Mouse (Mus musculus): ENCODE results near the gene Nipsnap2. TPM values are rescaled to one million over a fixed set of nuclear protein-coding genes. Genes with fewer than 3 reads are reported as not detected.
"Not testable (repeated sequence)": the region's sequence is repeated elsewhere in the genome, so short reads cannot be mapped to it uniquely, and the experiment has no call there.

The Nipsnap2 gene
- polyA plus RNA-seq, 1 experiment = 66.5 TPM

- no peak for DNase-seq (ENCODE audit: low read depth)
- TF ChIP-seq CTCF (IDR thresholded peaks at IDR 0.05; ENCODE audit: borderline replicate concordance, extremely low read depth, insufficient read depth, insufficient read length) (no peak), POLR2A (IDR thresholded peaks at IDR 0.05; ENCODE audit: borderline replicate concordance, extremely low read depth, insufficient read depth, insufficient read length, poor library complexity, severe bottlenecking) (no peak)
These were observed 45.8 kb downstream of the Nipsnap2 start for GRCm38 (mm10) chr5:129770443-129771355.

- no peak for DNase-seq (ENCODE audit: low read depth)
- no peak for TF ChIP-seq CTCF (IDR thresholded peaks at IDR 0.05; ENCODE audit: borderline replicate concordance, extremely low read depth, insufficient read depth, insufficient read length)
- no peak for TF ChIP-seq POLR2A (IDR thresholded peaks at IDR 0.05; ENCODE audit: borderline replicate concordance, extremely low read depth, insufficient read depth, insufficient read length, poor library complexity, severe bottlenecking)
These were observed 47.6 kb downstream of the Nipsnap2 start for GRCm38 (mm10) chr5:129772433-129772832.

DNA sequence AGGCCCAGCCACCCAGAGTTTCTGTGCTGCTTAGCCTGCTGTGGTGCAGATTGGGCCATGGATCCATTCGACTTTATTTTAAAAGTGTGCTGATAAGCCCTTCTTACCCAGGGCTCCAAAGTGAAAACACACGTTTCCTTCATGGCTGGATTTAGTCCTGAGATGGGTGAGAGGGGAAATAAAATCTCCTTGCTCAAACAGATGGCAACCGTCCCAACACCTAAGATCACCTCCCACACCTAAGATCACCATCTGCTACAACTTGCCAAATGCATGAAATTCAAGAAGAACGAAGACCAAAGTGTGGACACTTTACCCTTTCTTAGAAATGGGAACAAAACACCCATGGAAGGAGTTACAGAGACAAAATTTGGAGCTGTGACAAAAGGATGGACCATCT lies 48.5 kb downstream of the Nipsnap2 start:
- not testable (repeated sequence) for DNase-seq (ENCODE audit: low read depth)

DNA sequence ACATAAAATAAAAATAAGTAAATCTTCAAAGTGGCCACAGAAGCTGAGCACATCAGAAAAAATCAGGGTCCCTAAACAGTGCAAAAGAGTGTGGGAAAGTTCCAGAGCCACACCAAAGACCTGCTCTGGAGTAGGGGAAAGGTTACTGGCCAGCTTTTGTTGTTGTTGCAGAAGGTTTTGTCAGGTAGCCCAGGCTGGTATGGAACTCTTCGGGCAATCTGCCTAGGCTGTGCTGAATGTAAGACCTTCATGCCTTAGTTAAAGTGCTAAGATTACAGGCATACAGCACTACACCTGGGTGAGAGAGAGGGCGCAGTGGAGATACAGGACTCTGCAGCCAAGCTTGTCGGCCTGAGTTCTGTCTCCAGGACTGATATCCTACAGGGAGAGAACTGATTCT lies 49.8 kb downstream of the Nipsnap2 start:
- DNase-seq (ENCODE audit: low read depth) = no peak
- TF ChIP-seq POLR2A (IDR thresholded peaks at IDR 0.05; ENCODE audit: borderline replicate concordance, extremely low read depth, insufficient read depth, insufficient read length, poor library complexity, severe bottlenecking) (no peak), CTCF (IDR thresholded peaks at IDR 0.05; ENCODE audit: borderline replicate concordance, extremely low read depth, insufficient read depth, insufficient read length) (no peak)

DNA sequence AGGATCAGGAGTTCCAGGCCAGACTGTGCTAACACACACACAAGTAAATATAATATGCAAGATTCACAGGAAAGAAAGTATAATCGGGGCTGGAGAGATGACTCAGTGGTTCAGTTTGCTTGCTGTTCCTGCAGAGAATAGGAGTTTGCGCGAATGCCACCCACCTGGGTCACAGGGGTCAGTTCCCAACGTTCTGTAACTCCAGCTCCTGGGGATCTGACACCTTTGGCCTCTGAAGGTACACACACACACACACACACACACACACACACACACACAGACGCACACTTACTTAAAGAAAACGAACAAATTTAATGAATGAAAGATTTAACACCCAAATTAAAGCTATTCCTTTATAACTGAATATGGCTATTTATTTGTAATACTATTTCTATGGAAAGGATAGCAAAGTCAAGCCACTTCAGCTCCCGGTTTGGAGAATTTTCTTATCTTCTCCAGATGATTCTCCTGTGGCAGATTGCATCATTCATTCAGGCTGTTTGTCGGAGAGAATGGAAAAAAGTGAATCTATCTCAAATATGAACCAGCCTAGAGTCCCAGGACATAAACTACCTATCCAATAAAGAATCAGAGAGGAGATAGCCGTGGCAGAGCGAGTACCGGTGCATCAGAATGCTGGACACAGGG lies 53.6 kb downstream of the Nipsnap2 start:
- no peak for TF ChIP-seq POLR2A (IDR thresholded peaks at IDR 0.05; ENCODE audit: borderline replicate concordance, extremely low read depth, insufficient read depth, insufficient read length, poor library complexity, severe bottlenecking)
- TF ChIP-seq CTCF (IDR thresholded peaks at IDR 0.05; ENCODE audit: borderline replicate concordance, extremely low read depth, insufficient read depth, insufficient read length) = no peak
- no peak for DNase-seq (ENCODE audit: low read depth)

GRCm38 (mm10) chr5:129778996-129779716 lies 54.3 kb downstream of the Nipsnap2 start:
- DNase-seq (ENCODE audit: low read depth) = peak; percentile 92
- TF ChIP-seq CTCF (IDR thresholded peaks at IDR 0.05; ENCODE audit: borderline replicate concordance, extremely low read depth, insufficient read depth, insufficient read length) (no peak), POLR2A (IDR thresholded peaks at IDR 0.05; ENCODE audit: borderline replicate concordance, extremely low read depth, insufficient read depth, insufficient read length, poor library complexity, severe bottlenecking) (peak; percentile 20; the same call in 1 of the 2 replicates)

DNA sequence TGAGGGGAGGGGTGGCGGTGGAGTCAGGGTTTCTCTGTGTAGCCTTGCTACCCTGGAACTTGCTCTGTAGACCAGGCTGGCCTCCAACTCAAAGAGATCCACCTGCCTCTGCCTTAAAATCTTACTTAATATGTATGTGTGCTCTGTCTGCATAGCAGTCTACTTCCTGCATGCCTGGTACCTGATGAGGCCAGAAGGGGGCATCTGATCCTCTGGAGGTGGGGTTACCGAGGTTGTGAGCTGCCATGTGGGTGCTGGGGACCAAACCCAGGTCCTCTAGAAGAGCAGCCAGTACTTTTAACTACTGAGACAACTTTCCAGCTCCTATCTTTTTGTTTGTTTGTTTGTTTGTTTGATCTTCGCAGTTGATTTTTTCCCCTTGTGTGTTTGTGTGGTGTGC lies 55.3 kb downstream of the Nipsnap2 start:
- no peak for DNase-seq (ENCODE audit: low read depth)
- no peak for TF ChIP-seq POLR2A (IDR thresholded peaks at IDR 0.05; ENCODE audit: borderline replicate concordance, extremely low read depth, insufficient read depth, insufficient read length, poor library complexity, severe bottlenecking)
- no peak for TF ChIP-seq CTCF (IDR thresholded peaks at IDR 0.05; ENCODE audit: borderline replicate concordance, extremely low read depth, insufficient read depth, insufficient read length)

- TF ChIP-seq CTCF (IDR thresholded peaks at IDR 0.05; ENCODE audit: borderline replicate concordance, extremely low read depth, insufficient read depth, insufficient read length) (peak; percentile 51; the same call in 1 of the 2 replicates), POLR2A (IDR thresholded peaks at IDR 0.05; ENCODE audit: borderline replicate concordance, extremely low read depth, insufficient read depth, insufficient read length, poor library complexity, severe bottlenecking) (no peak)
These were observed 57.3 kb downstream of the Nipsnap2 start for GRCm38 (mm10) chr5:129782211-129782610.

DNA sequence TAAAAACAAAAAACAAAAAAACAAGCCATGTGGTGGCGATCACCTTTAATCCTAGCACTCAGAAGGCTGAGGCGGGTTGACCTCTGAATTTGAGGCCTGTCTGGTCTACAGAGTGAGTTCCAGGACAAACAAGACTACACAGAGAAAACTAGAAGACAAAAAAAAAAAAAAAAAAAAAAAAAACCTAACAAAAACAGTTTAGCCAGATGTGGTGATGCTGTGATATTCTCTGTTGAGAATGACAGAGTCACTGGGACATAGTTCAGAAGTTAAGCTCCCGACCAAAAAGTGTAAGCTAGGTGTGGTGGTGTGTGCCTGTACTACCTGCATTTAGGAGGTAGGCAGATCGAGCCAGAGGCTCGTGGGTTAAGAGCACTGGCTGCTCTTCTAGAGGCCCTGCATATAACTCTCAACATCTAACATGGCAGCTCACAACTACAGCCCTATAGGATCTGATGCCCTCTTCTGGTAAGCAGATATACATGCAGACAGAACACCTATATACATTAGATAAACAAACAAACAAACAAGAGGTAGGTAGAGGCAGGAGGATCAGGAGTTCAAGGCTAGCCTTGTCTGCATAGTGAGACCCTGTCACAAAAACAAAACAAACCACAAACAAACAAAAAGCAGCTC lies 60.5 kb downstream of the Nipsnap2 start:
- DNase-seq (ENCODE audit: low read depth) = no peak
- TF ChIP-seq CTCF (IDR thresholded peaks at IDR 0.05; ENCODE audit: borderline replicate concordance, extremely low read depth, insufficient read depth, insufficient read length) = no peak
- no peak for TF ChIP-seq POLR2A (IDR thresholded peaks at IDR 0.05; ENCODE audit: borderline replicate concordance, extremely low read depth, insufficient read depth, insufficient read length, poor library complexity, severe bottlenecking)

More at GRCm38 (mm10) chr5:129782211-129782610, 57.3 kb downstream of the Nipsnap2 start:
- DNase-seq (ENCODE audit: low read depth) = peak; percentile 51

GRCm38 (mm10) chr5:129786161-129786560 lies 61.3 kb downstream of the Nipsnap2 start:
- TF ChIP-seq CTCF (IDR thresholded peaks at IDR 0.05; ENCODE audit: borderline replicate concordance, extremely low read depth, insufficient read depth, insufficient read length) (no peak), POLR2A (IDR thresholded peaks at IDR 0.05; ENCODE audit: borderline replicate concordance, extremely low read depth, insufficient read depth, insufficient read length, poor library complexity, severe bottlenecking) (no peak)
- peak; percentile 9 for DNase-seq (ENCODE audit: low read depth)
